Mouse (Mus musculus): Measurements from ENCODE around the gene Sypl. TPM values are rescaled to one million over a fixed set of nuclear protein-coding genes. Genes with fewer than 3 reads are reported as not detected.

The Sypl gene
- polyA plus RNA-seq, 1 experiment, result 28.9 TPM

DNA sequence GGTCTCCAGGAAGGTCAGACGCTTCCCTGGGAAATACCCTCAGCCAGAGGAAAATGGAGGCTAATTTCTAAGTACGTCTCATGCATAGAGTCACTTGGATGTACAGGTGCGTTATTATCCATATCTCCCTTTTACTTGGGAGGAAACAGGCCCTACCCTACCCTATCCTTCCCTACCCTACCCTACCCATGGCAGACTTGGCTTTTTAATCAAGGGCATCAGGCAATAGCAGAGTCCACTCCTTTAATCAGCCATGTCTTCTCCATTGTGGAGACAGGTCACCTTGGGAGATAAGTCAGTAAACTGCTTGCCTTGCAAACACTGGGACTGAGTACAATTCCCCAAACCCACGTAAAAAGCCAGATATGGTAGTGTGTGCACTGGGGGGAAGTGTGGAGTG is 68.1 kb downstream of the Sypl start:
- TF ChIP-seq POLR2A (IDR thresholded peaks at IDR 0.05; ENCODE audit: borderline replicate concordance, extremely low read depth, insufficient read depth, insufficient read length, poor library complexity, severe bottlenecking), result no peak
- no peak for TF ChIP-seq CTCF (IDR thresholded peaks at IDR 0.05; ENCODE audit: borderline replicate concordance, extremely low read depth, insufficient read depth, insufficient read length)
- no peak for DNase-seq (ENCODE audit: low read depth)

GRCm38 (mm10) chr12:33024524-33024923 is 70.8 kb downstream of the Sypl start:
- DNase-seq (ENCODE audit: low read depth), result no peak
- TF ChIP-seq POLR2A (IDR thresholded peaks at IDR 0.05; ENCODE audit: borderline replicate concordance, extremely low read depth, insufficient read depth, insufficient read length, poor library complexity, severe bottlenecking), result no peak
- TF ChIP-seq CTCF (IDR thresholded peaks at IDR 0.05; ENCODE audit: borderline replicate concordance, extremely low read depth, insufficient read depth, insufficient read length), result no peak

DNA sequence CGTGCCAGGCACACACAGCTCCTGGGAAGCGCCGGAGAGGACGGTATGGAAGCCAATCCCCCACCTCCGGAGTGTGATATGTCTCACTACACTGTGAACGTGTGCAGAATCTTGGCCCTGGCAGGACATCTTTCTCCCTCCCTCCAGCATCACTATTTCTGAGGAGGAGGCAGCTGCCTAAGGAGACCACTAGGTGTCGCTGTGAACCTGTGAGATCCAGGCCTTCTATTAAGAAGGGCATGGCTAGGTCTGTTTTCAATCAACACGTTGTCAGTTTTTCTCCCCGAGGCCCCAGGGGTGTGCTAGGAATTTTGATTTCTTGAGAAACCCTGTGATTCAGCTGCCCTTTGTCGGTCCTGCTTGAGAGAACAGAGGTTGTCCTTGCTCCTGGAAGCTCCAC is 73.4 kb downstream of the Sypl start:
- TF ChIP-seq POLR2A (IDR thresholded peaks at IDR 0.05; ENCODE audit: borderline replicate concordance, extremely low read depth, insufficient read depth, insufficient read length, poor library complexity, severe bottlenecking), result no peak
- TF ChIP-seq CTCF (IDR thresholded peaks at IDR 0.05; ENCODE audit: borderline replicate concordance, extremely low read depth, insufficient read depth, insufficient read length), result peak; percentile 98
- peak; percentile 95 for DNase-seq (ENCODE audit: low read depth)

DNA sequence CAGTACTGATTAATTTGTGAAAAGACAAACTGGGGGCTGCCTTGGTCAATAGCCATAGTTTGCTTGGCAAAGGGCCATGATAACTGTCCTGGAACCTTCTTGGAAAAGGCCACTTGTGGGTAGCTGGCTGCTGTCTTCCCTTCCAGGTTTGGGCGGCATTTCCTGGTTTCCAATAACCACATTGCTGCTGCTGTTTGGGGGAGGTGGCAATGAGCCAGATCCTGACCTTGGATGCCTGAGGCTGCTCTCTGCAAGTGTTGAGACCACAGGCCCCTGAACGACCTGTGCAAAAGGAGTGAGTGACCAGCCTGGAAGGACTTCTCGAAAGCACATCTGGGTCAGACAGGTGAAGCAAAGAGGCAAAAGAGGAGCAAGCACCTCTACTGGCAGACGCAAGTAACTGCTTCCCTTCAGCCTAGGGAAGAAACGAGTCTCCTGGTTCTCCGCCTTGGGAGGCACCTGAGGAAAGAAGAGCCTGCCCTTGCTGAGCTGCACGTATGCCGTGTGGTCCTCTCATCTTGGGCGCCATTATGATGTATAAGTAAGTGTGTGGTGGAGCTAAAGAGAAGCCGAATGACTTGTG is 74.5 kb downstream of the Sypl start:
- no peak for DNase-seq (ENCODE audit: low read depth)
- TF ChIP-seq POLR2A (IDR thresholded peaks at IDR 0.05; ENCODE audit: borderline replicate concordance, extremely low read depth, insufficient read depth, insufficient read length, poor library complexity, severe bottlenecking) (no peak), CTCF (IDR thresholded peaks at IDR 0.05; ENCODE audit: borderline replicate concordance, extremely low read depth, insufficient read depth, insufficient read length) (peak; percentile 50; the same call in 1 of the 2 replicates)

GRCm38 (mm10) chr12:33028708-33029107 is 75.0 kb downstream of the Sypl start:
- DNase-seq (ENCODE audit: low read depth), result peak; percentile 37

More at GRCm38 (mm10) chr12:33028708-33029107, 75.0 kb downstream of the Sypl start:
- no peak for TF ChIP-seq CTCF (IDR thresholded peaks at IDR 0.05; ENCODE audit: borderline replicate concordance, extremely low read depth, insufficient read depth, insufficient read length)

Other genes with a start within 250 kb of the Sypl start
- 22.6 and 28.4 TPM in 2 replicates for gene Nampt, start 134.3 kb upstream of the Sypl start, polyA plus RNA-seq (2012; rRNA removed)
- 0.29 and 0.36 TPM in 2 replicates for gene Cdhr3, start 139.0 kb downstream of the Sypl start, polyA plus RNA-seq (2012; rRNA removed)
- gene Atxn7l1, start 193.8 kb downstream of the Sypl start, polyA plus RNA-seq (2012; rRNA removed), result 30.3 and 43.3 TPM in 2 replicates